Mouse (Mus musculus): ENCODE data around the gene Msl1.

DNA sequence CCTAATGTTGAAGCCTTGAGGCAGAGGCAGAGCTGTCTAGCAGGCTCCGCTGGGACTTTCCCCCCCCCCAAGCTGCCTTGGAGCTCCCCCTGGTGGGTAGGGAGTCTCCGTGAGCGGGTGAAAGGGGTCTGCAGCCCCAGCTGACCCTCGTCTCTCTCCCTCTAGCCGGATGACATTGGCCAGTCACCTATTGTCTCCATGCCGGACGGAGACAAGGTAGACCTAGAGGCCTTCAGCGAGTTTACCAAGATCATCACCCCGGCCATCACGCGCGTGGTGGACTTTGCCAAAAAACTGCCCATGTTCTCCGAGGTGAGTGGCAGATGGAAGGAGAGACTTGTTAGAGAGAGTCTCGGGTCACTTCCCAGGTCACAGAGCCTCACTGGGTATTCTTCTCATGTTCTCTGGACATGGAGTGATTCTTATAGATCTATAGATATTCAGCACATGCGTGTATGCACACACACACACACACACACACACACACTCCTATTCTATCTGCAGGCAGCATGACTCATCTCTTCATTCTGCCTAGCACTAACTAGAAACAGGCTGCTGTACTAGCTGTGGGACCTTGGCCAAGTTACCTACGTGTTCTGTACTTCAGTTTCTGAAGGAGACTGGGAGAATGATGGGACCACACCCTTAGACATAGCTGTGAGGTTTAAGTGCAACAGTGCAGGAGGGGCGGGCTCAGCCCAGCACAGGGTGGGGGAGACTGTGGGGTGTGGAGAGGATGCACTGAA lies 32.4 kb upstream of the Msl1 start:
- no peak for TF ChIP-seq TCF12 (IDR thresholded peaks at IDR 0.05; ENCODE audit: insufficient read depth, poor library complexity, severe bottlenecking)
- no peak for TF ChIP-seq POLR2A (IDR thresholded peaks at IDR 0.05; ENCODE audit: insufficient read length, low read depth)
- no peak for TF ChIP-seq MAX (IDR thresholded peaks at IDR 0.05; ENCODE audit: low read depth)
- TF ChIP-seq USF1 (IDR thresholded peaks at IDR 0.05; ENCODE audit: low read depth): no peak
- no peak for TF ChIP-seq POLR2AphosphoS2 (IDR thresholded peaks at IDR 0.05; ENCODE audit: insufficient read length, low read depth)
- no peak for TF ChIP-seq E2F4 (IDR thresholded peaks at IDR 0.05; ENCODE audit: insufficient read depth)
- no peak for TF ChIP-seq MYOD1 (IDR thresholded peaks at IDR 0.05; ENCODE audit: control insufficient read depth in 1 of 3, insufficient read length in 2 of 3, low read depth in 2 of 3)
- no peak for TF ChIP-seq TCF3 (IDR thresholded peaks at IDR 0.05; ENCODE audit: insufficient read length, low read depth)
